Mouse (Mus musculus): ENCODE results near the gene Lxn. TPM values are rescaled to one million over a fixed set of nuclear protein-coding genes. Genes with fewer than 3 reads are reported as not detected.
A peak's percentile ranks its signal among the peaks of the same experiment; 100 is the strongest.

The Lxn gene
- total and polyA plus RNA-seq, 3 experiments: 14.3 to 33.3 (median 14.3) TPM

- TF ChIP-seq SMC3 (IDR thresholded peaks at IDR 0.05; ENCODE audit: low read depth, low read length) (peak; percentile 98), GABPA (IDR thresholded peaks at IDR 0.05; ENCODE audit: insufficient replicate concordance, low read depth, low read length) (no peak), USF1 (IDR thresholded peaks at IDR 0.05; ENCODE audit: low read depth, low read length) (no peak), MAX (IDR thresholded peaks at IDR 0.05; ENCODE audit: low read length) (no peak), E2F4 (IDR thresholded peaks at IDR 0.05; ENCODE audit: insufficient replicate concordance, low read depth, low read length) (no peak), JUN (IDR thresholded peaks at IDR 0.05; ENCODE audit: insufficient read depth, low read depth, low read length) (no peak), UBTF (IDR thresholded peaks at IDR 0.05; ENCODE audit: low read depth, low read length) (no peak)
Observed at GRCm38 (mm10) chr3:67512807-67513206, 49.1 kb upstream of the Lxn start (continued).

- dilution Hi-C loops (cut with MboI; ENCODE audit: extremely low pct_ligation_motif_present, extremely low pct_unique_long_range_greater_than_20kb, low sequenced_read_pairs) (no loop called here), in situ Hi-C loops (cut with MboI; ENCODE audit: low pct_ligation_motif_present, low pct_unique_long_range_greater_than_20kb, low sequenced_read_pairs) (no loop called here)
- Histone ChIP-seq H3K4me2 (ENCODE audit: insufficient read depth, low read depth, poor library complexity, severe bottlenecking) (no peak overlapping the region), H3K27me3 (replicated peaks) (no peaks in the 10 kb centered on the region), H3K9ac (ENCODE audit: insufficient read depth, low read depth) (no peak overlapping the region), H3K27ac (ENCODE audit: insufficient read depth, low read depth) (no peak overlapping the region), H3K36me3 (replicated peaks in 1 of 2; ENCODE audit: control insufficient read depth in 1 of 2, insufficient read depth in 1 of 2, low read length in 1 of 2) (no peaks in the 10 kb centered on the region), H3K4me1 (ENCODE audit: control insufficient read depth in 1 of 2, insufficient read depth in 2 of 2) (peaks cover 5 to 14% of the 10 kb centered on the region in 2 experiments; a peak in 2 of 4 replicates), H3K4me3 (replicated peaks in 1 of 3; ENCODE audit: low read depth in 2 of 3, low read length in 2 of 3, poor library complexity in 1 of 3) (no peak overlapping the region), H3K79me2 (replicated peaks; ENCODE audit: control insufficient read depth, extremely low read depth, insufficient read depth, poor library complexity, severe bottlenecking) (no peaks in the 10 kb centered on the region), H3K9me3 (replicated peaks; ENCODE audit: low read length) (no peaks in the 10 kb centered on the region)
- no peak for DNase-seq (ENCODE audit: extremely low read depth)
- TF ChIP-seq MAZ (IDR thresholded peaks at IDR 0.05; ENCODE audit: low read depth, low read length): no peak
- no peak for TF ChIP-seq POLR2A (IDR thresholded peaks at IDR 0.05; ENCODE audit: low read depth, low read length)
- TF ChIP-seq PAX5 (IDR thresholded peaks at IDR 0.05; ENCODE audit: low read length): no peak
- TF ChIP-seq MXI1 (IDR thresholded peaks at IDR 0.05; ENCODE audit: low read depth, low read length): no peak
- TF ChIP-seq ETS1 (conservative IDR thresholded peaks at IDR 0.05; ENCODE audit: low read depth, low read length): no peak
- no peak for TF ChIP-seq NELFE (IDR thresholded peaks at IDR 0.05; ENCODE audit: low read depth, low read length)
- TF ChIP-seq SMC3 (IDR thresholded peaks at IDR 0.05; ENCODE audit: low read depth, low read length): no peak
- TF ChIP-seq MAFK (IDR thresholded peaks at IDR 0.05; ENCODE audit: insufficient replicate concordance, low read length): no peak
Observed at GRCm38 (mm10) chr3:67508216-67508892, 44.6 kb upstream of the Lxn start.

- TF ChIP-seq POLR2AphosphoS2 (IDR thresholded peaks at IDR 0.05; ENCODE audit: low read depth, low read length) (no peak), HCFC1 (IDR thresholded peaks at IDR 0.05; ENCODE audit: low read depth, low read length) (no peak), USF2 (conservative IDR thresholded peaks at IDR 0.05; ENCODE audit: low read depth, low read length) (no peak), MEF2A (IDR thresholded peaks at IDR 0.05; ENCODE audit: borderline replicate concordance, low read depth, low read length) (no peak), CTCF (conservative IDR thresholded peaks at IDR 0.05 in 1 of 2, IDR thresholded peaks at IDR 0.05 in 1 of 2; ENCODE audit: low read depth in 2 of 2, low read length in 2 of 2) (no peak), CHD1 (IDR thresholded peaks at IDR 0.05; ENCODE audit: low read depth, low read length) (no peak), BHLHE40 (IDR thresholded peaks at IDR 0.05; ENCODE audit: low read depth, low read length) (no peak), MYC (IDR thresholded peaks at IDR 0.05; ENCODE audit: low read depth, low read length) (no peak), SIN3A (IDR thresholded peaks at IDR 0.05; ENCODE audit: low read length) (no peak), USF1 (IDR thresholded peaks at IDR 0.05; ENCODE audit: low read depth, low read length) (no peak), GABPA (IDR thresholded peaks at IDR 0.05; ENCODE audit: insufficient replicate concordance, low read depth, low read length) (no peak), MAFK (IDR thresholded peaks at IDR 0.05; ENCODE audit: insufficient replicate concordance, low read length) (no peak), KAT2A (IDR thresholded peaks at IDR 0.05; ENCODE audit: insufficient replicate concordance, low read length) (no peak), UBTF (IDR thresholded peaks at IDR 0.05; ENCODE audit: low read depth, low read length) (no peak), MXI1 (IDR thresholded peaks at IDR 0.05; ENCODE audit: low read depth, low read length) (no peak), ZKSCAN1 (IDR thresholded peaks at IDR 0.05; ENCODE audit: borderline replicate concordance, low read depth, low read length) (no peak)
- no peak overlapping the region for H3K4me2 ChIP-seq (ENCODE audit: insufficient read depth, low read depth, poor library complexity, severe bottlenecking)
- dilution Hi-C loops (cut with MboI; ENCODE audit: extremely low pct_ligation_motif_present, extremely low pct_unique_long_range_greater_than_20kb, low sequenced_read_pairs) (no loop called here), in situ Hi-C loops (cut with MboI; ENCODE audit: low pct_ligation_motif_present, low pct_unique_long_range_greater_than_20kb, low sequenced_read_pairs) (no loop called here)
- no peaks in the 10 kb centered on the region for H3K79me2 ChIP-seq (replicated peaks; ENCODE audit: control insufficient read depth, extremely low read depth, insufficient read depth, poor library complexity, severe bottlenecking)
- no peak overlapping the region for H3K27ac ChIP-seq (ENCODE audit: insufficient read depth, low read depth)
- no peaks in the 10 kb centered on the region for H3K36me3 ChIP-seq (replicated peaks in 1 of 2; ENCODE audit: control insufficient read depth in 1 of 2, insufficient read depth in 1 of 2, low read length in 1 of 2)
- H3K4me1 ChIP-seq (ENCODE audit: control insufficient read depth in 1 of 2, insufficient read depth in 2 of 2): peaks cover 5 to 9% of the 10 kb centered on the region in 2 experiments; a peak in 2 of 4 replicates
- H3K9me3 ChIP-seq (replicated peaks; ENCODE audit: low read length): no peaks in the 10 kb centered on the region
- DNase-seq (ENCODE audit: extremely low read depth): no peak
- no peak overlapping the region for H3K4me3 ChIP-seq (replicated peaks in 1 of 3; ENCODE audit: low read depth in 2 of 3, low read length in 2 of 3, poor library complexity in 1 of 3)
- no peak overlapping the region for H3K9ac ChIP-seq (ENCODE audit: insufficient read depth, low read depth)
- H3K27me3 ChIP-seq (replicated peaks): no peaks in the 10 kb centered on the region
Observed at GRCm38 (mm10) chr3:67505286-67505685, 41.6 kb upstream of the Lxn start.
